Mouse (Mus musculus) liver, embryonic 11.5 days (tissue): Measurements from ENCODE around the gene Atp1b1. TPM values are rescaled to one million over a fixed set of nuclear protein-coding genes. Genes with fewer than 3 reads are reported as not detected.

ENCODE experiments used
- ATAC-seq: fragments of 200-750 bp; cut with Nextera tagmentation; replicated peaks from 2 replicates; pipeline ENCODE4 v1.8.0; 2017; ENCODE audit warnings: moderate number of reproducible peaks, mild to moderate bottlenecking, moderate TSS enrichment, moderate library complexity; ENCODE audit not compliant: low FRiP score
- DNase-seq: peaks from one replicate; pipeline ENCODE4 v3.0.0-alpha.2; 2017; ENCODE audit warnings: low spot score
- H3K27ac ChIP-seq: fragments of 300-500 bp; sonication (generic); 2 replicates; pipeline ENCODE4 v1.5.1; 2014; ENCODE audit warnings: mild to moderate bottlenecking, low read depth, low read length, control low read depth
- H3K27me3 ChIP-seq: fragments of 300-500 bp; sonication (generic); replicated peaks from 2 replicates; pipeline ENCODE4 v1.6.1; 2014; ENCODE audit warnings: low read length, mixed read lengths; ENCODE audit not compliant: control insufficient read depth, insufficient read depth
- H3K36me3 ChIP-seq: fragments of 300-500 bp; sonication (generic); 2 replicates; pipeline ENCODE4 v1.6.1; 2014; ENCODE audit warnings: mild to moderate bottlenecking, low read length, moderate library complexity, mixed read lengths; ENCODE audit not compliant: control insufficient read depth, insufficient read depth
- H3K4me1 ChIP-seq: fragments of 300-500 bp; sonication (generic); replicated peaks from 2 replicates; pipeline ENCODE4 v1.6.1; 2014; ENCODE audit warnings: low read length, mixed read lengths; ENCODE audit not compliant: control insufficient read depth, insufficient read depth
- H3K4me2 ChIP-seq: fragments of 300-500 bp; sonication (generic); 2 replicates; pipeline ENCODE4 v1.6.1; 2014; ENCODE audit warnings: mild to moderate bottlenecking, control low read depth, moderate library complexity
- H3K4me3 ChIP-seq: fragments of 300-500 bp; sonication (generic); 2 replicates; pipeline ENCODE4 v1.5.1; 2014; ENCODE audit warnings: low read depth, low read length, control low read depth
- H3K9ac ChIP-seq: fragments of 300-500 bp; sonication (generic); 2 replicates; pipeline ENCODE4 v1.6.1; 2014; ENCODE audit warnings: low read depth, low read length, control low read depth
- H3K9me3 ChIP-seq: fragments of 300-500 bp; sonication (generic); 2 replicates; pipeline ENCODE4 v1.6.1; 2016; ENCODE audit warnings: low read length, inconsistent platforms, mixed read lengths; ENCODE audit not compliant: control insufficient read depth
- WGBS: fragments of 180-500 bp; shearing (Covaris S2); extraction: QIAGEN DNeasy Blood & Tissue Kit; methylation state at CpG from one replicate; pipeline ENCODE4 v1.1.7; 2014; 5-methylcytosine and 5-hydroxymethylcytosine counted together
- polyA plus RNA-seq: library from polyadenylated mRNA; unstranded; fragments of >200 nt; fragmentation: Nextera tagmentation; extraction: Ambion mirVana; gene quantifications from 2 replicates; pipeline ENCODE4 v1.2.1, GENCODE M21; 2014

Atp1b1 gene
- polyA plus RNA-seq, 1 experiment from 2014 or later, result 18.6 TPM

GRCm38 (mm10) chr1:164440708-164441407, 17.3 kb downstream of the Atp1b1 start:
- Histone ChIP-seq H3K4me1 (peaks cover 7% of the 10 kb centered on the region; the same call in 1 of the 2 replicates), H3K36me3 (peaks cover 2% of the 10 kb centered on the region; the same call in 1 of the 2 replicates), H3K4me2 (peak overlapping the region; percentile 25; the same call in 1 of the 2 replicates), H3K4me3 (no peak overlapping the region), H3K27ac (no peak overlapping the region), H3K9ac (no peak overlapping the region), H3K27me3 (no peaks in the 10 kb centered on the region), H3K9me3 (no peaks in the 10 kb centered on the region)
- no peak for DNase-seq
- peak; percentile 16; the same call in 1 of the 2 replicates for ATAC-seq
- WGBS, result 69% methylated on average over 11 of the region's 11 CpGs

- no peaks in the 10 kb centered on the region for H3K27me3 ChIP-seq
- H3K4me3 ChIP-seq, result no peak overlapping the region
- no peaks in the 10 kb centered on the region for H3K9me3 ChIP-seq
- peaks cover 2% of the 10 kb centered on the region; the same call in 1 of the 2 replicates for H3K36me3 ChIP-seq
- no peak overlapping the region for H3K4me2 ChIP-seq
- no peak overlapping the region for H3K9ac ChIP-seq
- no peak overlapping the region for H3K27ac ChIP-seq
- ATAC-seq (no peak), DNase-seq (no peak)
- H3K4me1 ChIP-seq, result peaks cover 7% of the 10 kb centered on the region; the same call in 1 of the 2 replicates
- WGBS, result 59% methylated on average over 6 of the region's 6 CpGs
Measured at GRCm38 (mm10) chr1:164440230-164440629, 17.9 kb downstream of the Atp1b1 start.

GRCm38 (mm10) chr1:164436749-164437148, 21.4 kb downstream of the Atp1b1 start:
- H3K4me2 ChIP-seq, result no peak overlapping the region
- peaks cover 2% of the 10 kb centered on the region; the same call in 1 of the 2 replicates for H3K36me3 ChIP-seq
- WGBS, result 92% methylated on average over 7 of the region's 7 CpGs
- no peaks in the 10 kb centered on the region for H3K27me3 ChIP-seq
- no peak for DNase-seq
- ATAC-seq, result no peak
- H3K4me1 ChIP-seq, result peaks cover 7% of the 10 kb centered on the region; the same call in 1 of the 2 replicates
- no peak overlapping the region for H3K27ac ChIP-seq
- H3K9ac ChIP-seq, result no peak overlapping the region
- H3K9me3 ChIP-seq, result no peaks in the 10 kb centered on the region
- H3K4me3 ChIP-seq, result no peak overlapping the region

- no peak overlapping the region for H3K9ac ChIP-seq
- WGBS, result 70% methylated on average over 6 of the region's 6 CpGs
- H3K4me1 ChIP-seq, result no peaks in the 10 kb centered on the region
- H3K36me3 ChIP-seq, result peaks cover 2% of the 10 kb centered on the region; the same call in 1 of the 2 replicates
- H3K9me3 ChIP-seq, result no peaks in the 10 kb centered on the region
- H3K4me3 ChIP-seq, result no peak overlapping the region
- H3K27me3 ChIP-seq, result no peaks in the 10 kb centered on the region
- H3K4me2 ChIP-seq, result no peak overlapping the region
- H3K27ac ChIP-seq, result no peak overlapping the region
- ATAC-seq (no peak), DNase-seq (no peak)
Measured at GRCm38 (mm10) chr1:164434049-164434448, 24.1 kb downstream of the Atp1b1 start.

- Histone ChIP-seq H3K9me3 (no peaks in the 10 kb centered on the region), H3K4me2 (no peak overlapping the region), H3K9ac (no peak overlapping the region), H3K4me1 (no peaks in the 10 kb centered on the region), H3K36me3 (no peaks in the 10 kb centered on the region; the same call in 1 of the 2 replicates), H3K27me3 (no peaks in the 10 kb centered on the region), H3K4me3 (no peak overlapping the region), H3K27ac (no peak overlapping the region)
- WGBS, result 81% methylated on average over 5 of the region's 5 CpGs
- no peak for DNase-seq
- ATAC-seq, result no peak
Measured at GRCm38 (mm10) chr1:164432649-164433048, 25.5 kb downstream of the Atp1b1 start.

- no peaks in the 10 kb centered on the region for H3K36me3 ChIP-seq
- no peak overlapping the region for H3K4me3 ChIP-seq
- no peak overlapping the region for H3K9ac ChIP-seq
- H3K27ac ChIP-seq, result no peak overlapping the region
- H3K9me3 ChIP-seq, result no peaks in the 10 kb centered on the region
- no peaks in the 10 kb centered on the region for H3K4me1 ChIP-seq
- H3K27me3 ChIP-seq, result no peaks in the 10 kb centered on the region
- DNase-seq (no peak), ATAC-seq (no peak)
- 90% methylated on average over 9 of the region's 9 CpGs for WGBS
- H3K4me2 ChIP-seq, result no peak overlapping the region
Measured at GRCm38 (mm10) chr1:164428644-164429043, 29.5 kb downstream of the Atp1b1 start.

- 79% methylated on average over 7 of the region's 7 CpGs for WGBS
- DNase-seq (no peak), ATAC-seq (no peak)
- Histone ChIP-seq H3K4me3 (no peak overlapping the region), H3K4me2 (no peak overlapping the region), H3K9me3 (no peaks in the 10 kb centered on the region), H3K27ac (no peak overlapping the region), H3K4me1 (no peaks in the 10 kb centered on the region), H3K9ac (no peak overlapping the region), H3K36me3 (no peaks in the 10 kb centered on the region), H3K27me3 (no peaks in the 10 kb centered on the region)
Measured at GRCm38 (mm10) chr1:164427777-164428176, 30.4 kb downstream of the Atp1b1 start.

- Histone ChIP-seq H3K36me3 (no peaks in the 10 kb centered on the region), H3K9ac (no peak overlapping the region), H3K27ac (no peak overlapping the region), H3K9me3 (no peaks in the 10 kb centered on the region), H3K27me3 (no peaks in the 10 kb centered on the region), H3K4me3 (no peak overlapping the region), H3K4me2 (no peak overlapping the region), H3K4me1 (no peaks in the 10 kb centered on the region)
- WGBS, result 66% methylated on average over 7 of the region's 7 CpGs
- ATAC-seq, result no peak
- DNase-seq, result no peak
Measured at GRCm38 (mm10) chr1:164426227-164426626, 31.9 kb downstream of the Atp1b1 start.
